Mouse (Mus musculus): ENCODE results near the gene Arfgef2. TPM values are rescaled to one million over a fixed set of nuclear protein-coding genes. Genes with fewer than 3 reads are reported as not detected.

The Arfgef2 gene
- polyA plus RNA-seq, 1 experiment = 23.0 TPM

DNA sequence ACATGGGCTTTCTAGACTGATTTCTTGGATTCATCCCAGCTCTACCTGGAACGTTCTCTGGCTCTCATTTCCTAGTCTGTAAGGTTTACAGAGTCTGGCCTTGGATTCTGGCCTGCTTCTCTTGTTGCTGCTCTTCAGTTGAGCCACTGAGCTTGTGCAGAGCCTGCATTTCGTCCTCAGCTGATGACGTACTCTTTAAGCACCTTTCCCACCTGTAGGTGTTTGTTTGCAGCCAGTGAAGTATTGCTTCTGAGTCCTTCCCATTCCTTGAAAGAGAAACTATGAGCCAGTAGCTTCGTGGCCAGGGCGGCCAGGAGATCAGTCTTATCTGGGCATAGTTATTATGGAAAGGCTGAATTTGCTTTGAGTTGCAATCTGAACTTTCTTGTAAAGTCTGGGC is 19.0 kb downstream of the Arfgef2 start:
- no peak overlapping the region for H3K4me3 ChIP-seq (ENCODE audit: insufficient read depth, low read depth, low read length)
- no peak overlapping the region for H3K27ac ChIP-seq (replicated peaks; ENCODE audit: low read depth, low read length)
- H3K4me1 ChIP-seq (ENCODE audit: control insufficient read depth, insufficient read depth, insufficient read length, low read length) = peaks cover 16% of the 10 kb centered on the region

DNA sequence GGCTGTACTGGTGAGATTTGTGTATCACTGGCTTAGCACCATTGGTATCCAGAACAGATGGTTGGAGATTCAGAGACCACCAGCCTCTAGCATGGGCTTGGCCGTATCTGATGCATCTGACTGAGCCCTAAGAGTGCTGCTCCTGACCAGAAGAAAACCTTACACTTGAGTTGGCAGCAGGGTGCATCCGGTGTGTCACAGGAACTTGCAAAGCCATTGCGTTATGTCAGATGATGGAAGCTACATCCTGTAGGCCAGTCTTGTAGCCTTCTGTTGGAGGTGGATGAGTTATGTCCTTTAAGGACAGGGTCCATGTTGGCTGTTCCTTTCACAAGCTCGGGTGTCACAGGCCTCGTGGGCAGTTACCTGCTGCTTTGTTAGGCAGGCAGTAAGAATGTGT is 19.6 kb downstream of the Arfgef2 start:
- no peak overlapping the region for H3K27ac ChIP-seq (replicated peaks; ENCODE audit: low read depth, low read length)
- no peak overlapping the region for H3K4me3 ChIP-seq (ENCODE audit: insufficient read depth, low read depth, low read length)
- peaks cover 10% of the 10 kb centered on the region for H3K4me1 ChIP-seq (ENCODE audit: control insufficient read depth, insufficient read depth, insufficient read length, low read length)

- H3K27ac ChIP-seq (replicated peaks; ENCODE audit: low read depth, low read length) = no peak overlapping the region
- no peak overlapping the region for H3K4me3 ChIP-seq (ENCODE audit: insufficient read depth, low read depth, low read length)
- 0 out of 2 replicates have a peak, but pooled peaks cover 2% of the 10 kb centered on the region for H3K4me1 ChIP-seq (ENCODE audit: control insufficient read depth, insufficient read depth, insufficient read length, low read length)
Measured at GRCm38 (mm10) chr2:166826491-166827224, 21.3 kb downstream of the Arfgef2 start.

DNA sequence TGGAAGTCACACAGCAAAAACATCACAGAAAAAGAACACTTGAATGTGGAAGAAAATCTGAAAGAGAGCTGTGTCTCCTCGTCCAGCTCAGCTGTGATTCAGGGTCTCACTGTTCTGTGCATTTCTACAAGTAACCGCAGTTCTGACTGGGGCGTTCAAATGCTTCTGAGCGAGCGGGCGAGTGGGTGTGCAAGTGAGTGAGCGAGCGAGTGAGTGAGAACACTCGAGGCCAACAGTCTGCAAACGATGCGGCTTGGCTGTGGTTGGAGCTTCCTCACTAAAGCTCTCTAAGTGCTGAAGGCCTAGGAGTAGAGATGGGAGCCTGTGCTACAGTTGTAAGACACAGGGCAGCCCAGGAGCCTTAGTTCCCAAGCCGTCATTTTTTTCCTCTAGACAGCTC is 22.9 kb downstream of the Arfgef2 start:
- no peaks in the 10 kb centered on the region for H3K4me1 ChIP-seq (ENCODE audit: control insufficient read depth, insufficient read depth, insufficient read length, low read length)
- no peak overlapping the region for H3K4me3 ChIP-seq (ENCODE audit: insufficient read depth, low read depth, low read length)
- no peak overlapping the region for H3K27ac ChIP-seq (replicated peaks; ENCODE audit: low read depth, low read length)

- Histone ChIP-seq H3K27ac (replicated peaks; ENCODE audit: low read depth, low read length) (no peak overlapping the region), H3K4me3 (ENCODE audit: insufficient read depth, low read depth, low read length) (no peak overlapping the region)
Measured at GRCm38 (mm10) chr2:166830350-166830749, 25.0 kb downstream of the Arfgef2 start.

DNA sequence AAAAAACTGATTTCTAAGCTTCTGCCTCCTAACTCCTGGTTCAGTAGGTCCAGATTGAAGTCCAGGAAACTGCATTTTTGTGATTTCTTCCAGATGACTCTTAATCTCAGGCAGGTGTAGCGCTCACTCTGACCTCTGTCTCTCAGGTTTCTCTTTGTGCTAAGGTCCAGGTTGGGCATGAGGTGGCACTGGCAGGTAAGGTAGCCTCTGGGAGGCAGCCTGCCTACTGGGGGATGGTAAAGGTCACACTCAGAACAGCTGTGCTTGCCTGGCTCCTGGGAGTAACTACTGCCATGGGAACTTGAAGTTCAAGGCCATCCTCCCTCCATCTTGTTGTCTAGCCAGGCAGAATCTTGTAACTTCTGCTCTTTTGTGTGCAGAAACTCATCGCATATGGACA is 28.7 kb downstream of the Arfgef2 start:
- H3K4me1 ChIP-seq (ENCODE audit: control insufficient read depth, insufficient read depth, insufficient read length, low read length) = no peaks in the 10 kb centered on the region
- no peak overlapping the region for H3K27ac ChIP-seq (replicated peaks; ENCODE audit: low read depth, low read length)
- H3K4me3 ChIP-seq (ENCODE audit: insufficient read depth, low read depth, low read length) = no peak overlapping the region

More at GRCm38 (mm10) chr2:166830350-166830749, 25.0 kb downstream of the Arfgef2 start:
- H3K4me1 ChIP-seq (ENCODE audit: control insufficient read depth, insufficient read depth, insufficient read length, low read length) = no peaks in the 10 kb centered on the region

DNA sequence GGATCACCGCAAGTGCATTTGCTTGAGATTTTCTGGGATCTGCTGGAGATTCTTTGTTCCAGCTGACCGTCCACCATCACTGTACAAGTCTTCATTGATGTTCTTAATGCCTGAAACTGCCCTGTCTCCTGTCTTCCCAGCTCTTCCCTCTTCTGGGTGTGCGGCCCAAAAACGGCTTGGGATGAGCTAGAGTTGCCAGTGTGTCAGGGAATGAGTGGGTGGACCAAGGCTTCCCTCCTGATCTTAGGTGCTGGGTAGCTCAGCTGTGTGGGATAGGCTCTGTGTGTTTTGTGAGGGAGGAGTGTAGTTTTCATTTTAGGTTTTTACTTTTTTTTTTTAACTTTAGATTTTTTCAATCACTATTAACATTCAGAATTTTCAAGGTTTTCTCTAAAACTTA is 29.4 kb downstream of the Arfgef2 start:
- H3K4me1 ChIP-seq (ENCODE audit: control insufficient read depth, insufficient read depth, insufficient read length, low read length) = no peaks in the 10 kb centered on the region
- no peak overlapping the region for H3K4me3 ChIP-seq (ENCODE audit: insufficient read depth, low read depth, low read length)
- H3K27ac ChIP-seq (replicated peaks; ENCODE audit: low read depth, low read length) = no peak overlapping the region

- no peaks in the 10 kb centered on the region for H3K4me1 ChIP-seq (ENCODE audit: control insufficient read depth, insufficient read depth, insufficient read length, low read length)
- H3K27ac ChIP-seq (replicated peaks; ENCODE audit: low read depth, low read length) = no peak overlapping the region
- no peak overlapping the region for H3K4me3 ChIP-seq (ENCODE audit: insufficient read depth, low read depth, low read length)
Measured at GRCm38 (mm10) chr2:166835581-166835980, 30.2 kb downstream of the Arfgef2 start.

DNA sequence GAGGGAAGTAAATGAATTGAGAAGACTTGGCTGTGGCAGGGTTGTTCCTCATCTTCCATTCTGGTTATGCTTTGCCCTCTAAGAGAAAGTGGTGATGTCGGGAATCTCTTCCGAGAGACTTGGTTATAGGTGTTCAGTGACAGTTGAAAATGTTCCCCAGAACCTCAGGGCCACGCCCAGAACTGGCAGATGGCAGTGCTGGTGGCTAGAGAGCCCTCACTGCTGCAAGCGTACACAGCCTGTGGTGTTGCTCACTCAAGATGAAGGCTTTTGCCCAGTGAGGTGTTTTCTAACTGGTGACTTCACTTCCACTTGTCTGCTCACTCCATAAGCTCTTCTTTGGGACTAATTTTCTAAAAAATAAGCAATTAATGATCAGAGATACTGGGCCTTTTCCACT is 36.4 kb downstream of the Arfgef2 start:
- no peak overlapping the region for H3K27ac ChIP-seq (replicated peaks; ENCODE audit: low read depth, low read length)
- H3K4me1 ChIP-seq (ENCODE audit: control insufficient read depth, insufficient read depth, insufficient read length, low read length) = no peaks in the 10 kb centered on the region
- no peak overlapping the region for H3K4me3 ChIP-seq (ENCODE audit: insufficient read depth, low read depth, low read length)

- H3K4me3 ChIP-seq (ENCODE audit: insufficient read depth, low read depth, low read length) = no peak overlapping the region
- no peak overlapping the region for H3K27ac ChIP-seq (replicated peaks; ENCODE audit: low read depth, low read length)
- H3K4me1 ChIP-seq (ENCODE audit: control insufficient read depth, insufficient read depth, insufficient read length, low read length) = no peaks in the 10 kb centered on the region
Measured at GRCm38 (mm10) chr2:166850691-166851090, 45.3 kb downstream of the Arfgef2 start.

GRCm38 (mm10) chr2:166852270-166852669 is 46.9 kb downstream of the Arfgef2 start:
- Histone ChIP-seq H3K4me3 (ENCODE audit: insufficient read depth, low read depth, low read length) (no peak overlapping the region), H3K27ac (replicated peaks; ENCODE audit: low read depth, low read length) (no peak overlapping the region), H3K4me1 (ENCODE audit: control insufficient read depth, insufficient read depth, insufficient read length, low read length) (no peaks in the 10 kb centered on the region)

DNA sequence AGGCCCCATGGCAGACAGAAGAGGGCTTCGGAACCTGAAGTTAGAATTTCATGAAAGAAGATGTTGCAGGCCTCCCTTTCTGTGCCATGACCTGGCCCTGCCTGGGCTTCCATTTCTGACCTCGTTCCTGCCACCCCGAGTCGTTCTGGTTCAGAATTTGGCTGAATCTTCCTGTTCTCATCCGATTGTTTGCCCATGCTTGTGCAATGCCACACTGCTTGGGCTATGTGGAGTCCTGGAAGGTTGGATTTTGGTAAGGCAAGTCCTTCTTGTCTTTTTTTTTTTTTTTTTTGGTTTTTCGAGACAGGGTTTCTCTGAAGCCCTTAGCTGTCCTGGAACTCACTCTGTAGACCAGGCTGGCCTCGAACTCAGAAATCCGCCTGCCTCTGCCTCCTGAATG is 50.4 kb downstream of the Arfgef2 start:
- Histone ChIP-seq H3K4me1 (ENCODE audit: control insufficient read depth, insufficient read depth, insufficient read length, low read length) (no peaks in the 10 kb centered on the region), H3K4me3 (ENCODE audit: insufficient read depth, low read depth, low read length) (no peak overlapping the region), H3K27ac (replicated peaks; ENCODE audit: low read depth, low read length) (no peak overlapping the region)

- H3K27ac ChIP-seq (replicated peaks; ENCODE audit: low read depth, low read length) = no peak overlapping the region
- H3K4me3 ChIP-seq (ENCODE audit: insufficient read depth, low read depth, low read length) = no peak overlapping the region
- no peaks in the 10 kb centered on the region for H3K4me1 ChIP-seq (ENCODE audit: control insufficient read depth, insufficient read depth, insufficient read length, low read length)
Measured at GRCm38 (mm10) chr2:166856366-166856765, 51.0 kb downstream of the Arfgef2 start.

GRCm38 (mm10) chr2:166857118-166857517 is 51.7 kb downstream of the Arfgef2 start:
- Histone ChIP-seq H3K4me1 (ENCODE audit: control insufficient read depth, insufficient read depth, insufficient read length, low read length) (no peaks in the 10 kb centered on the region), H3K4me3 (ENCODE audit: insufficient read depth, low read depth, low read length) (no peak overlapping the region), H3K27ac (replicated peaks; ENCODE audit: low read depth, low read length) (no peak overlapping the region)

GRCm38 (mm10) chr2:166859214-166859613 is 53.8 kb downstream of the Arfgef2 start:
- Histone ChIP-seq H3K27ac (replicated peaks; ENCODE audit: low read depth, low read length) (no peak overlapping the region), H3K4me1 (ENCODE audit: control insufficient read depth, insufficient read depth, insufficient read length, low read length) (no peaks in the 10 kb centered on the region), H3K4me3 (ENCODE audit: insufficient read depth, low read depth, low read length) (no peak overlapping the region)

DNA sequence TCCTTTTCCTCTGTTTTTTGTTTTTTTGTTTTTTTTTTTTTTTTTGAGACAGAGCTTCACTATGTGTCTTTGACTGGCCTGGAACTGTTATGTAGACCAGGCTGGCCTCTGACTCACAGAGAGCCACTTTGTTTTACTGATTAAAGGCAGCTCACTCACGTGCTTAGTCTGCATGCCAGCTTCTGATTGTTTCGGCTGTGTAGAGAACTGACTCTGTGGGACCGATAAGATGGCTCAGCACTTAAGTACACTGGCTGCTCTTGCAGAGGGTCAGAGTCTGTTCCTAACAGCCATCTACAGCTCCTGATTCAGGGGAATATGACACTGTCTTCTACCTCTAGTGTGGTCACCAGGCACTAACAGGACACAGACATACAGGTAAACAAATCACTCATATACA is 57.1 kb downstream of the Arfgef2 start:
- H3K27ac ChIP-seq (replicated peaks; ENCODE audit: low read depth, low read length) = no peak overlapping the region
- no peak overlapping the region for H3K4me3 ChIP-seq (ENCODE audit: insufficient read depth, low read depth, low read length)
- no peaks in the 10 kb centered on the region for H3K4me1 ChIP-seq (ENCODE audit: control insufficient read depth, insufficient read depth, insufficient read length, low read length)

Data from brown adipose tissue, adult 24 weeks (tissue).